Mouse (Mus musculus): ENCODE data around the gene Naa25. TPM values are rescaled to one million over a fixed set of nuclear protein-coding genes. Genes with fewer than 3 reads are reported as not detected.

The Naa25 gene
- 50.2 TPM for polyA plus RNA-seq (2017; shearing (Covaris generic))

GRCm38 (mm10) chr5:121397187-121398145 is at the start of gene Naa25:
Naa25 (plus strand) TSS chr5:121397936.

GRCm38 (mm10) chr5:121385461-121386119 is 12.1 kb upstream of the Naa25 start, which contains the start of gene Trafd1:
Trafd1 (minus strand) TSS chr5:121385632.

DNA sequence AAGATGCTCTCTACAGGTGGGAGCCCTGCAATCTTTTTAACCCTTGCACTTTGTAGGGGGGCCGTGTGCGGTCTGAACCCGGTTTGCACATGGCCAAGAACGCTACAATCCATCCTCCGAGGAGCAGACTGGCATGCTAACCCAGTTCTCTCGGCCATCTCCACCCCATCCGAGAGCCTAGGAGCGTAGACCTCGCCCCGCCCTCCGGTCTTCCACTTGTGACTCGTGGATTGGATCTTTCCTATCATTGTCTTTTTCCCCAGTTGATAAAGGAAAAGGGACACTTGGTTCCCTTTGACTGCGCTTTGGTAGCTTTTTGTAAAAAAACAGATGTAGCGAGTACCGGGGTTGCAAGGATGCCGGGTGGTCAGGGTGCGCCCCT is 53.9 kb downstream of the Naa25 start, which contains the start of gene Tmem116:
Gene Tmem116 (plus strand): TSS at position 250 of the 382 bp plus-strand sequence.

GRCm38 (mm10) chr5:121452026-121452869 is 54.5 kb downstream of the Naa25 start, which contains the start of gene Erp29:
Erp29 (minus strand) TSS chr5:121452506.

Other genes with a start within 250 kb of the Naa25 start
- gene Ptpn11, start 206.5 kb upstream of the Naa25 start, polyA plus RNA-seq (2017; shearing (Covaris generic)) = 10.3 TPM
- 949 TPM for gene Rpl6, start 193.5 kb upstream of the Naa25 start, polyA plus RNA-seq (2017; shearing (Covaris generic))
- gene Hectd4, start 177.7 kb upstream of the Naa25 start, polyA plus RNA-seq (2017; shearing (Covaris generic)) = 5.4 TPM
- 62.0 TPM for gene Trafd1, start 12.3 kb upstream of the Naa25 start, polyA plus RNA-seq (2017; shearing (Covaris generic))
- 1.9 TPM for gene Tmem116, start 54.0 kb downstream of the Naa25 start, polyA plus RNA-seq (2017; shearing (Covaris generic))
- gene Erp29, start 54.6 kb downstream of the Naa25 start, polyA plus RNA-seq (2017; shearing (Covaris generic)) = 63.0 TPM
- gene Adam1b, start 105.5 kb downstream of the Naa25 start, polyA plus RNA-seq (2017; shearing (Covaris generic)) = not detected
- 0.88 TPM for gene Adam1a, start 147.5 kb downstream of the Naa25 start, polyA plus RNA-seq (2017; shearing (Covaris generic))
- gene Gm42878, start 147.5 kb downstream of the Naa25 start, polyA plus RNA-seq (2017; shearing (Covaris generic)) = not detected
- 17.2 TPM for gene Mapkapk5, start 148.0 kb downstream of the Naa25 start, polyA plus RNA-seq (2017; shearing (Covaris generic))
- gene Aldh2, start 195.9 kb downstream of the Naa25 start, polyA plus RNA-seq (2017; shearing (Covaris generic)) = 19.2 TPM
- gene Acad12, start 221.0 kb downstream of the Naa25 start, polyA plus RNA-seq (2017; shearing (Covaris generic)) = 2.5 TPM

Data from CD4-positive, CD25-positive, alpha-beta regulatory T cell, adult 9 weeks (primary cell).